Mouse (Mus musculus): ENCODE data around the gene Tank.

DNA sequence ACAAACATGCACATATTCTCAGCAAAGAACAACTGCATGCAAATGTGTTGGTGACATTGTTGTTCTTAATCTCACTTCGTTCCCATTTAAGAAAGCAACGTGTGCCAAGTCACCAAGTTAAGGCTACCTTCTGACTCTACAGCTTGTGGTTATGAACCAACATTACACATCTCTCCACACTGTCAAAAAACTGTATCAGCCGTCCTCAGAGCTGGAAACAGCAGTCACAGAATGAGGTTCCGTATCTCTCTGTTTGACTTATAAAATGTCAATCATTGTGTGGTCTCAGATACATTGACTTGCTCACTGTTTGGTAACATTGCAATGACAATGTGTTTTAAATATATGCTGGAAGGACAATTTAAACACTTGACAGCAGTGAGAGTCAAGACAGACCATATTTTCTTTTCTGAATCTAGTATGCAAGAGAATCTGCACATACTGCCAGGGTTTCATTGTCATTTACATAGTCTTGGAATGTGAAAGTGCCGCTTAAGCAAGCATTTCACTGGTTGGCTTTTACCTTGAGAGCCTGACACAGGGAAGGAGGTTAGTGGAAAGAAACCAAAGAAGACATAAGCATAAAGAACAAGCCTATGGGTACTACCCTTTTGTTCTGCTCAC, 20.4 kb upstream of the Tank start:
- no peak for TF ChIP-seq MYOG (IDR thresholded peaks at IDR 0.05; ENCODE audit: control insufficient read depth in 1 of 3, insufficient read depth in 1 of 3, insufficient read length in 2 of 3, low read depth in 2 of 3)
- TF ChIP-seq POLR2A (IDR thresholded peaks at IDR 0.05; ENCODE audit: insufficient read length, low read depth) = no peak
- no peak for TF ChIP-seq CEBPB (IDR thresholded peaks at IDR 0.05; ENCODE audit: insufficient read depth, poor library complexity, severe bottlenecking)
